Mouse (Mus musculus) midbrain, embryonic 11.5 days (tissue): ENCODE data around the gene Nudt9. TPM values are rescaled to one million over a fixed set of nuclear protein-coding genes. Genes with fewer than 3 reads are reported as not detected.

ENCODE experiments used
- ATAC-seq: fragments of 200-750 bp; cut with Nextera tagmentation; 2 replicates; pipeline ENCODE4 v1.8.0; 2017; ENCODE audit warnings: moderate TSS enrichment, moderate library complexity; ENCODE audit not compliant: low FRiP score
- DNase-seq: peaks from one replicate; pipeline ENCODE4 v3.0.0; 2015; ENCODE audit warnings: low spot score; ENCODE audit errors: missing footprints
- H3K27ac ChIP-seq: fragments of 300-500 bp; sonication (generic); 2 replicates; pipeline ENCODE4 v1.5.1; 2014; ENCODE audit warnings: low read depth, low read length
- H3K27me3 ChIP-seq: fragments of 300-500 bp; sonication (generic); 2 replicates; pipeline ENCODE4 v1.6.1; 2014; ENCODE audit warnings: mild to moderate bottlenecking, low read length, moderate library complexity, mixed read lengths; ENCODE audit not compliant: control insufficient read depth, insufficient read depth
- H3K36me3 ChIP-seq: fragments of 300-500 bp; sonication (generic); 2 replicates; pipeline ENCODE4 v1.6.1; 2014; ENCODE audit warnings: mild to moderate bottlenecking, low read length, moderate library complexity, mixed read lengths; ENCODE audit not compliant: control insufficient read depth, insufficient read depth
- H3K4me1 ChIP-seq: fragments of 300-500 bp; sonication (generic); 2 replicates; pipeline ENCODE4 v1.6.1; 2014; ENCODE audit warnings: low read length; ENCODE audit not compliant: control insufficient read depth, insufficient read depth
- H3K4me2 ChIP-seq: fragments of 300-500 bp; sonication (generic); 2 replicates; pipeline ENCODE4 v1.6.1; 2014; ENCODE audit warnings: mild to moderate bottlenecking, moderate library complexity
- H3K4me3 ChIP-seq: fragments of 300-500 bp; sonication (generic); 2 replicates; pipeline ENCODE4 v1.5.1; 2014; ENCODE audit warnings: low read depth, low read length
- H3K9ac ChIP-seq: fragments of 300-500 bp; sonication (generic); 2 replicates; pipeline ENCODE4 v1.6.1; 2014; ENCODE audit warnings: low read length
- H3K9me3 ChIP-seq: fragments of 300-500 bp; sonication (generic); 2 replicates; pipeline ENCODE4 v1.6.1; 2016; ENCODE audit warnings: low read length; ENCODE audit not compliant: control insufficient read depth
- WGBS: fragments of 180-500 bp; shearing (Covaris S2); extraction: QIAGEN DNeasy Blood & Tissue Kit; methylation state at CpG from one replicate; pipeline ENCODE4 v1.1.7; 2014; 5-methylcytosine and 5-hydroxymethylcytosine counted together
- polyA plus RNA-seq: library from polyadenylated mRNA; unstranded; fragments of >200 nt; fragmentation: Nextera tagmentation; extraction: Ambion mirVana; gene quantifications from 2 replicates; pipeline ENCODE4 v1.2.1, GENCODE M21; 2014

Gene Nudt9
- polyA plus RNA-seq, 1 experiment from 2014 or later = 61.8 TPM

DNA sequence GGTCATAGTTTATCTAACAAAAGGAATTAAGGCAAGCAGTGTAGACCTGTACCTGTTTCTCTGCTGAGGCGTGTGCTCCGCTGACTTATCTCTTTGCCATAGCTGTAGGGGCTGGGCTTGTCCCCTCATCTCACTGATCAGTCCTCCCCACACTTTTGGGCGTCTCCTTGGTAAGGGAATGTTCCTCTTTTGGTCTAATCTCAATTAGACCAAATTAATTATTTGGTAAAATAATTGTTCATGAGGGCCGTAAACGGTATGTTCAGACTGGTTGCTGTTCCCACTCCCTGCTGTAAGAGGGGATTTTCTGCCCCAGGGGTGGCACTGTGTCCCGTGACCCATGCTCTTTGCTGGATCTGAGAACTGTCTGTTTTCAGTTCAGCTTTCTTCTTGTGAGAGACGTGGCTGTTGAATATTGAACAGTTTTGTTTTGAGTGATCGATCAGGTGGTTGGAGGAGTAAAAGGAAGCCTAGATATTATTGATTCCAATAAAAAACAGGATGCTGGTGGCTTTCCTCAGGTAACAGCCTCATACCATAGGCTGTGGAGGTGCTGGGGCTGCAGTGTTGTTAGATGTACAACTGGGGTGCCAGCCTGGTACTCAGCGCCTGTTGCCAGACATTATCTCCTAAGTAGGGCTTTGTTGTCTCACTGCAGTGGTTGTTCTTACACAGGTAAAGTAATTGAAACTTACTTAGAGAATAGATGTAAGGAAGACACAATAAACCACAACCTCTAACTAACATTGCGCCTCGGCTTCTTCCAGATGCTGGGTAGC, 16.9 kb downstream of the Nudt9 start:
- H3K4me3 ChIP-seq = no peak overlapping the region
- no peak for DNase-seq
- H3K27me3 ChIP-seq = no peaks in the 10 kb centered on the region
- no peak overlapping the region for H3K9ac ChIP-seq
- 86% methylated on average over 11 of the region's 11 CpGs for whole genome bisulfite sequencing
- H3K9me3 ChIP-seq = no peaks in the 10 kb centered on the region
- no peaks in the 10 kb centered on the region; the same call in 1 of the 2 replicates for H3K36me3 ChIP-seq
- no peaks in the 10 kb centered on the region for H3K4me1 ChIP-seq
- ATAC-seq = no peak
- no peak overlapping the region for H3K4me2 ChIP-seq
- no peak overlapping the region for H3K27ac ChIP-seq

DNA sequence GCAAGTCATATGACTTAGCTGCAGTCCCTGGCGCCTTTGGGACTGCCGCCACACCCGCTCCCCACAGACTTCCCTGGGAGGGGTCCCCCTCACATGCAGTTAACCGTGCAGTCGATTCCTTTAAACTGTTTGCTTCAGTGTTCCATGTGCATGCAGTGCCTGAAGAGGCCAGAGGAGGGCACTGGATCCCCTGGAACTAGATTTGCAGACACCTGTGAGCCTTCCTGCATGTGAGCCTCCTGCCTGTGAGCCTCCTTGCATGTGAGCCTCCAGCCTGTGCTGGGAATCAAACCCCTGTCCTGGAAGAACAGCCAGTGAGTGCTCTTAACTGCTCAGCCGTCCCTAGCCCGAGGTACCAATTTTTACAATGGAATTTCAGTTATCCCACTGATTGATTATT, 22.6 kb downstream of the Nudt9 start:
- 84% methylated on average over 7 of the region's 7 CpGs for WGBS
- H3K9ac ChIP-seq = no peak overlapping the region
- H3K36me3 ChIP-seq = no peaks in the 10 kb centered on the region
- no peaks in the 10 kb centered on the region for H3K9me3 ChIP-seq
- DNase-seq (no peak), ATAC-seq (no peak)
- H3K27ac ChIP-seq = no peak overlapping the region
- H3K4me2 ChIP-seq = no peak overlapping the region
- no peak overlapping the region for H3K4me3 ChIP-seq
- H3K27me3 ChIP-seq = no peaks in the 10 kb centered on the region; the same call in 1 of the 2 replicates
- H3K4me1 ChIP-seq = peaks cover 9% of the 10 kb centered on the region

DNA sequence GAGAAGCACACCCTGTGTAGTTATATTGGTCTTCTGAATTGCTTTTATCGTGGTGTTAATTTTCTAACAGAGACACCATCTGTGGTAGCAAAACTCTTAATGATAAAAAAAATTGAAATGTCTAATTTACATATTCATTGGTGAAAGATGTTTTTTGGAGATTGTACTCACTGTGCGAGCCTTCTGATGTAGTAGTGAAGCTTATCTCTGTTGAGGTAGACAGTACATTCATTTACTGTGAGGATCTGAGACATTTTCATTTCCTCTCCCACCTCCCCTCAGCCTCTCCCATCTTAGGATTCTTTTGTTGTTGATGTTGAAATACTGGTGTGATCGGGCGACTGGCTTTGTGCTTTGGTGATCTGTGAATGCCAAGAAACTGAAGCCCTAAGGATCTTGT, 24.9 kb downstream of the Nudt9 start:
- DNase-seq (no peak), ATAC-seq (no peak)
- H3K27ac ChIP-seq = no peak overlapping the region
- WGBS = 82% methylated on average over 4 of the region's 4 CpGs
- H3K4me2 ChIP-seq = no peak overlapping the region
- H3K27me3 ChIP-seq = no peaks in the 10 kb centered on the region; the same call in 1 of the 2 replicates
- H3K36me3 ChIP-seq = no peaks in the 10 kb centered on the region
- no peaks in the 10 kb centered on the region for H3K9me3 ChIP-seq
- peaks cover 11% of the 10 kb centered on the region for H3K4me1 ChIP-seq
- no peak overlapping the region for H3K9ac ChIP-seq
- H3K4me3 ChIP-seq = no peak overlapping the region

- DNase-seq = peak; percentile 95
- no peaks in the 10 kb centered on the region; the same call in 1 of the 2 replicates for H3K27me3 ChIP-seq
- H3K4me3 ChIP-seq = no peak overlapping the region
- peak overlapping the region; percentile 81 for H3K27ac ChIP-seq
- under 1% methylated on average over 6 of the region's 8 CpGs for WGBS
- H3K9ac ChIP-seq = no peak overlapping the region
- ATAC-seq = peak; percentile 93
- peak overlapping the region; percentile 21; the same call in 1 of the 2 replicates for H3K4me2 ChIP-seq
- no peaks in the 10 kb centered on the region for H3K36me3 ChIP-seq
- H3K9me3 ChIP-seq = no peaks in the 10 kb centered on the region
- H3K4me1 ChIP-seq = peaks cover 11% of the 10 kb centered on the region
Observed at GRCm38 (mm10) chr5:104072272-104072886, 26.3 kb downstream of the Nudt9 start.

GRCm38 (mm10) chr5:104073602-104074001, 27.5 kb downstream of the Nudt9 start:
- Histone ChIP-seq H3K27ac (no peak overlapping the region), H3K9me3 (no peaks in the 10 kb centered on the region), H3K4me3 (no peak overlapping the region), H3K4me1 (peaks cover 11% of the 10 kb centered on the region), H3K9ac (no peak overlapping the region), H3K4me2 (no peak overlapping the region), H3K27me3 (no peaks in the 10 kb centered on the region; the same call in 1 of the 2 replicates), H3K36me3 (no peaks in the 10 kb centered on the region)
- ATAC-seq (peak; percentile 80), DNase-seq (no peak)
- WGBS = 87% methylated on average over 5 of the region's 5 CpGs

GRCm38 (mm10) chr5:104074388-104074787, 28.3 kb downstream of the Nudt9 start:
- no peaks in the 10 kb centered on the region for H3K9me3 ChIP-seq
- WGBS = 33% methylated on average over 12 of the region's 12 CpGs
- no peak overlapping the region for H3K4me3 ChIP-seq
- H3K4me1 ChIP-seq = peaks cover 11% of the 10 kb centered on the region
- no peaks in the 10 kb centered on the region for H3K36me3 ChIP-seq
- H3K27ac ChIP-seq = no peak overlapping the region
- peak; percentile 92 for DNase-seq
- H3K4me2 ChIP-seq = no peak overlapping the region
- no peaks in the 10 kb centered on the region; the same call in 1 of the 2 replicates for H3K27me3 ChIP-seq
- no peak overlapping the region for H3K9ac ChIP-seq
- ATAC-seq = 0 out of 2 replicates have a peak, but pooled peaks have one; percentile 6

DNA sequence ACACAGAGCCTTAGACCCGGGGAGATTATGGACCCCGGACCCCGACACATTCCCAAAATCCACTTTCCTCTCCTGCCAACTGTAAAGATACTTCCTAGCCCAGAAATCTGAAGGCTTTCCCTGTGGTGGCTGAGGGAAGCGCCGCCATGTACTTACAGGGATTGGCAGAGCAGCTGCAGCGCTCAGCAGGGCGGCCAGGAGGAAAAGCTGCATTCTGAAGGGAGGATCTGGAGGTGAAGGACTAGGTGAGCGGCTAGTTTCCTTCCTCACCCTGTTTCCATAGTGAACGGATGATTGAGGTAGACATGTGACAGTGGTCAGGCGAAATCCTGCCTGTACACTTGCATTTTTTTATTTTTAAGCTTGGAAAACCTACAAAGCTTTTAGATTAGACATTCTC, 30.3 kb downstream of the Nudt9 start:
- no peak overlapping the region for H3K9ac ChIP-seq
- ATAC-seq (no peak), DNase-seq (no peak)
- H3K4me1 ChIP-seq = peaks cover 11% of the 10 kb centered on the region
- H3K4me3 ChIP-seq = no peak overlapping the region
- 28% methylated on average over 10 of the region's 10 CpGs for WGBS
- H3K4me2 ChIP-seq = no peak overlapping the region
- H3K27ac ChIP-seq = no peak overlapping the region
- H3K36me3 ChIP-seq = no peaks in the 10 kb centered on the region
- H3K9me3 ChIP-seq = no peaks in the 10 kb centered on the region
- no peaks in the 10 kb centered on the region; the same call in 1 of the 2 replicates for H3K27me3 ChIP-seq

DNA sequence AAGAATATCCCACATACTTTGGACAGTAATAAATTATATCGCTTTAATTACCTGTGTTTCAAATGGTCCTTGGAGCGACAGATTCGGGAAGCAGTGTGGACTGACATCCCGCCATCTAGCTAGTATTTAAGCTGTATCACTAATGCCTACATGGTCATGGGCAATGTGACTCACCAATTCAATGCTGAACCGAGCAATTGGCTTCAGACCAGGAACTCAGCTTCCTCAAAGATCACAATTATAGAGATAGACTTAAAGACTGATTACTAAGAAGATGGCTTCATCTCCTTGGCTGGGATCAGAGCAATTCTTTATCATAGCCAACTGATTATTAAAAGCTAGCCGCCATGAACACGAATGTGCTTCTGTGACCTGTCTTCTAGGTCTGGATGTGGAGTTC, 31.4 kb downstream of the Nudt9 start, which contains the start of gene Gm17660:
Gene Gm17660, minus strand, starts transcription at position 101 of the 400 bp plus-strand sequence.
- Histone ChIP-seq H3K36me3 (no peaks in the 10 kb centered on the region), H3K4me3 (no peak within 1 kb of the TSS), H3K9me3 (no peaks in the 10 kb centered on the region), H3K9ac (no peak within 1 kb of the TSS), H3K4me1 (peaks cover 9% of the 10 kb centered on the region), H3K27ac (no peak within 1 kb of the TSS), H3K4me2 (no peak within 1 kb of the TSS), H3K27me3 (no peaks in the 10 kb centered on the region; the same call in 1 of the 2 replicates)
- 94% methylated on average over 7 of the region's 7 CpGs for WGBS
- ATAC-seq (no peak), DNase-seq (no peak)

DNA sequence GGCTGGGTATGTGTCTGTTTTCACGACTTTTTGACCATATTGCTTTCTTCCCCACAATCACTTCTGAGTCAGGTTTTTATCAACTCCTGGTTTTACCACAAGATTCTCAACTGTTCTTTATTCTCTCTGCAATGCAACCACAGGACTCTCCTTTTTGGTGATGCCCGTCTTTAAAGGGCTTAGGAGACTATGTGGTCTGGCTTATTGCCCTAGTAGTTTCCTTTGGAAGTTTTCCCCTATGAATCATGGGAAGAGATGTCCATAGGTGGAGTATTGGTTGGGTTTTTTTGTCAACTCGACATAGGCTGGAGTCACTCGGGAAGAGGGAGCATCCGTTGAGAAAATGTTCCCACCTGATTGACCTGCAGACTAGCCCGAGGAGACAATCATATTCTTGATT, 34.6 kb downstream of the Nudt9 start:
- DNase-seq (no peak), ATAC-seq (no peak)
- Histone ChIP-seq H3K4me2 (no peak overlapping the region), H3K36me3 (no peaks in the 10 kb centered on the region), H3K4me3 (no peak overlapping the region), H3K27ac (no peak overlapping the region), H3K4me1 (no peaks in the 10 kb centered on the region), H3K9me3 (no peaks in the 10 kb centered on the region), H3K9ac (no peak overlapping the region), H3K27me3 (no peaks in the 10 kb centered on the region)
- 90% methylated on average over 6 of the region's 6 CpGs for WGBS
